Mouse (Mus musculus) hematopoietic multipotent progenitor cell, adult 10-12 weeks (in vitro differentiated cells): ENCODE results near the gene Mms22l. TPM values are rescaled to one million over a fixed set of nuclear protein-coding genes. Genes with fewer than 3 reads are reported as not detected.

Source experiments
- polyA plus RNA-seq: library from polyadenylated mRNA; stranded (reverse); fragments of >175 nt; gene quantifications from 2 replicates; pipeline ENCODE4 v1.2.3, GENCODE M21; 2012; ENCODE audit warnings: low replicate concordance

Gene Mms22l
- 16.6 and 20.7 TPM in 2 replicates for polyA plus RNA-seq

DNA sequence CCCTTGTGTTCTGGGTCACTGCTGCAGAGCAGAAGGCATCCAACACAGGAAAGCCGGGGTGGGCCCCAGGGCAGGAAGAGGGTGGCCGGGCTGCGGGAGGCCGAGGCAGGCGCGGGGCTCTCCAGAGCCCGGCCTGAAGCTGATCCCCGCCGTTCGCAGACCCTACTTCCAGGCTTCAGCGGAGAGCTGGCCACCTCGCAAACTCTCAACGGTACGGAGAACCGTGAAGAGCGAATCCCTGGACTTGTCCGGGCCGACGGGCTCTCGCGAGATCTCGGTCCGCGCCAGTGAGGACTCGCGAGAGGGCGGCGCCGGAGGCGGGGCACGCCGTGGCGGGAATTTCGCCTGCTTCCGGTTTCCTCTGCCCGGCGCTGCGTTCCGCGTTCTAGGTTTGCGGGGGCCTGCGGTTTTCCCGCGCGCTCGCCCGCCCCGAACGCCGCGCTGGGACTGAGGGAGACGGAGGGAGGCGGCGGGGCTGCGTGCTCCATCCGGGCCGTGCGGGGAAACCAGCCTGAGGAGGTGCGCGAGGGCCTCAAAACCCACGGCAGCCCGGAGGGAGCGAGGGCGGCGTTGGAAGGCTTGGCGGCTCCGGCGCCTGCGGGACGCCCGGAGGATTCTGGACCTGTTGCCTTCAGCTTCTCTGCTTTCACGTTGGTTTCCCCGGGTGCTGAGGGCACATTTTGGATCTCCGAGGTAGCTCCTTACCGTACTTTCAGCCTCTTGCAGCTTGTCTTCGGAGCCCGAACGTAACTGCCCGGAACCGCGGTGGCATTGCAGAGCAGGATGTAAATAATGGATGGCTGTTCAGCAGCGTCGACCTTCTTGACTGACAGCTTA is at the start of gene Mms22l:
Gene Mms22l, plus strand, starts transcription at position 336 of the 837 bp plus-strand sequence.

